Mouse (Mus musculus): ENCODE data around the gene Uba3. TPM values are rescaled to one million over a fixed set of nuclear protein-coding genes. Genes with fewer than 3 reads are reported as not detected.

The Uba3 gene
- polyA plus RNA-seq, 1 experiment from 2014 or later = 85.0 TPM

GRCm38 (mm10) chr6:97208406-97208805, 3.0 kb upstream of the Uba3 start:
- H3K4me3 ChIP-seq = no peak overlapping the region
- H3K4me1 ChIP-seq = peaks cover 44% of the 10 kb centered on the region
- 37% methylated on average over 3 of the region's 3 CpGs for WGBS
- H3K36me3 ChIP-seq = no peaks in the 10 kb centered on the region
- H3K27ac ChIP-seq (replicated peaks) = no peak overlapping the region
- peaks cover 14% of the 10 kb centered on the region for H3K27me3 ChIP-seq (ENCODE audit: low read depth, poor library complexity, severe bottlenecking)
- no peak for DNase-seq (ENCODE audit: low spot score)
- H3K9me3 ChIP-seq (replicated peaks) = no peaks in the 10 kb centered on the region

GRCm38 (mm10) chr6:97207085-97207484, 1.6 kb upstream of the Uba3 start:
- H3K4me3 ChIP-seq = no peak overlapping the region
- WGBS = 76% methylated on average over 4 of the region's 4 CpGs
- H3K9me3 ChIP-seq (replicated peaks) = no peaks in the 10 kb centered on the region
- peaks cover 2% of the 10 kb centered on the region; the same call in 1 of the 2 replicates for H3K36me3 ChIP-seq
- no peak overlapping the region for H3K27ac ChIP-seq (replicated peaks)
- no peak for DNase-seq (ENCODE audit: low spot score)
- H3K4me1 ChIP-seq = peaks cover 43% of the 10 kb centered on the region
- H3K27me3 ChIP-seq (ENCODE audit: low read depth, poor library complexity, severe bottlenecking) = peaks cover 8% of the 10 kb centered on the region

GRCm38 (mm10) chr6:97204952-97205351, 495 bp downstream of the Uba3 start:
- H3K27ac ChIP-seq (replicated peaks) = peak overlapping the region; percentile 98
- DNase-seq (ENCODE audit: low spot score) = no peak
- no peaks in the 10 kb centered on the region for H3K27me3 ChIP-seq (ENCODE audit: low read depth, poor library complexity, severe bottlenecking)
- peaks cover 12% of the 10 kb centered on the region for H3K36me3 ChIP-seq
- WGBS = under 1% methylated on average over 16 of the region's 16 CpGs
- peaks cover 25% of the 10 kb centered on the region for H3K4me1 ChIP-seq
- peak overlapping the region; percentile 92 for H3K4me3 ChIP-seq
- H3K9me3 ChIP-seq (replicated peaks) = no peaks in the 10 kb centered on the region

- H3K4me3 ChIP-seq = peak overlapping the region; percentile 92
- H3K27me3 ChIP-seq (ENCODE audit: low read depth, poor library complexity, severe bottlenecking) = no peaks in the 10 kb centered on the region
- DNase-seq (ENCODE audit: low spot score) = no peak
- H3K4me1 ChIP-seq = peaks cover 24% of the 10 kb centered on the region
- no peaks in the 10 kb centered on the region for H3K9me3 ChIP-seq (replicated peaks)
- peak overlapping the region; percentile 98 for H3K27ac ChIP-seq (replicated peaks)
- H3K36me3 ChIP-seq = peaks cover 18% of the 10 kb centered on the region
- WGBS = 24% methylated on average over 9 of the region's 9 CpGs
These were observed 1.1 kb downstream of the Uba3 start for GRCm38 (mm10) chr6:97204252-97204869.

- peaks cover 21% of the 10 kb centered on the region for H3K4me1 ChIP-seq
- H3K9me3 ChIP-seq (replicated peaks) = no peaks in the 10 kb centered on the region
- no peak overlapping the region for H3K27ac ChIP-seq (replicated peaks)
- no peak overlapping the region for H3K4me3 ChIP-seq
- 91% methylated on average over 3 of the region's 3 CpGs for WGBS
- no peaks in the 10 kb centered on the region for H3K27me3 ChIP-seq (ENCODE audit: low read depth, poor library complexity, severe bottlenecking)
- DNase-seq (ENCODE audit: low spot score) = no peak
- peaks cover 33% of the 10 kb centered on the region for H3K36me3 ChIP-seq
These were observed 3.0 kb downstream of the Uba3 start for GRCm38 (mm10) chr6:97202477-97202876.

DNA sequence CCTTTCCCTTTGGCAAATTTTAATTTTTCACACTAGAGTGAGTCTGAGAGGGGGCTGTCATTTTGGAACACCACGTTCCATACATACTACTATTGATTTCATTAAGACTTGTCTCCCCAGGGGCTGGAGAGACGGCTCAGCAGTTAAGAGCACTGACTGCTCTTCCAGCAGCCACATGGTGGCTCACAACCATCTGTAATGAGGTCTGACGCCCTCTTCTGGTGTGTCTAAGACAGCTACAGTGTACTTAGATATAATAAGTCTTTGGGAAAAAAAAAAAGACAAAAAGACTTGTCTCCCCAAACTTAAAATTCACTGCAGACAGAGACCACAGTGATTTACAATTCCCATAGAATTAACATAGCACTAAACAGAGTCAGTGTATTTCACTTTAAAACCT, 5.0 kb downstream of the Uba3 start:
- no peak for DNase-seq (ENCODE audit: low spot score)
- peaks cover 53% of the 10 kb centered on the region for H3K36me3 ChIP-seq

GRCm38 (mm10) chr6:97179367-97179828, 26.0 kb downstream of the Uba3 start:
- Histone ChIP-seq H3K4me1 (peaks cover 43% of the 10 kb centered on the region), H3K36me3 (peaks cover 42% of the 10 kb centered on the region), H3K4me3 (peak overlapping the region; percentile 73), H3K27me3 (ENCODE audit: low read depth, poor library complexity, severe bottlenecking) (no peaks in the 10 kb centered on the region), H3K27ac (replicated peaks) (peak overlapping the region; percentile 94), H3K9me3 (replicated peaks) (no peaks in the 10 kb centered on the region)
- no peak for DNase-seq (ENCODE audit: low spot score)
- 17% methylated on average over 11 of the region's 11 CpGs for WGBS

More for the DNA sequence above, 5.0 kb downstream of the Uba3 start:
- H3K27ac ChIP-seq (replicated peaks) = no peak overlapping the region
- H3K27me3 ChIP-seq (ENCODE audit: low read depth, poor library complexity, severe bottlenecking) = no peaks in the 10 kb centered on the region
- no peak overlapping the region for H3K4me3 ChIP-seq
- H3K4me1 ChIP-seq = peaks cover 17% of the 10 kb centered on the region
- H3K9me3 ChIP-seq (replicated peaks) = no peaks in the 10 kb centered on the region
- WGBS = 73% methylated on average over 3 of the region's 3 CpGs

DNA sequence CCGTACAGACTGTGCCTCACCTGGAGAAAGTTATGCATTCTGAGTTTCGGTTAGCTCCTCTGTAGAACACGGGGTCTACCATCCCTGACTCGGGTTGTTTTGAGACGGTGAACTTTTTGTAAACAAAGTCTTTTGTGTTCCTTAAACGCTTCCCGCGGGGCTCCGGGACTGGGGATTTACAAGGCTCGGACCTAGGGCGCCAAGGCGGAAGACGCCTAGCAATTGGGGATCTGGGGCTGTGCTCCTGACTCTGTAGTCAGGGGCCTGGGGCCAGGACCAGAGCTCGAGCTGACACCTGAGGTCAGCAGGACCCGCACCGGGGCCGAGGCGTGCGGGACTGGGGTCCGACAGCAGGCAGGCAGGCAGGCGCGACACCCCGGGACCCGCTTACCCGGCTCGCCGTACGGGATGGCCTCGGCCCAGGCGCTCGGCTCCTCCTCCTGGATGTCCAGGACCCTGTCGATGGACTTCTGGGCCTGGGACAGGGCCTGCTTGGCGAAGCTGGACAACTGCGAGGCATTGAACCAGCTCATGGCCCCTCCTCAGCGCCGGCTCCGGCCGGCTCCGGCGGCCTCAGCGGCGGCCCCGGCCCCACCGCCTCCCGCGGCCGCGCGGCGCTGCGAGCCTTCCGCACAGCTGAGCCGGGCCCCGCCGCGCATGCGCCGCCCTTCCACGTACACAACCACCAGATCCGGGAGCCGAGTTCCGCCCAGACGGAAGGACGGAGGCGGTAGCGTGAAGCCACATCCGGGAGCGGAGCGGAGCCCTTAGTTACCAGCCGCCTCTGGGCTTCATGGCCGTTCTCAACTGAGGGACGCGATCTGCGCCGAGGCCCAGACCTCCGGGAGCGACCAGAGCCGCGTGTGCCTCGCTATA, 26.7 kb downstream of the Uba3 start, which contains the start of gene Tmf1:
Tmf1 (minus strand) TSS at position 632 of the 876 bp plus-strand sequence.
- DNase-seq (ENCODE audit: low spot score) = peak; percentile 95
- Histone ChIP-seq H3K36me3 (peaks cover 38% of the 10 kb centered on the region), H3K4me3 (peak within 1 kb of the TSS; percentile 73), H3K9me3 (replicated peaks) (no peaks in the 10 kb centered on the region), H3K27me3 (ENCODE audit: low read depth, poor library complexity, severe bottlenecking) (no peaks in the 10 kb centered on the region), H3K27ac (replicated peaks) (peak within 1 kb of the TSS; percentile 94), H3K4me1 (peaks cover 43% of the 10 kb centered on the region)
- WGBS = under 1% methylated on average over 80 of the region's 80 CpGs

- H3K36me3 ChIP-seq = peaks cover 51% of the 10 kb centered on the region
- H3K4me1 ChIP-seq = peaks cover 33% of the 10 kb centered on the region
- no peak overlapping the region for H3K27ac ChIP-seq (replicated peaks)
- 87% methylated on average over 11 of the region's 11 CpGs for WGBS
- no peak for DNase-seq (ENCODE audit: low spot score)
- no peak overlapping the region for H3K4me3 ChIP-seq
- H3K27me3 ChIP-seq (ENCODE audit: low read depth, poor library complexity, severe bottlenecking) = no peaks in the 10 kb centered on the region
- no peaks in the 10 kb centered on the region for H3K9me3 ChIP-seq (replicated peaks)
These were observed 29.7 kb downstream of the Uba3 start for GRCm38 (mm10) chr6:97175716-97176115.

DNA sequence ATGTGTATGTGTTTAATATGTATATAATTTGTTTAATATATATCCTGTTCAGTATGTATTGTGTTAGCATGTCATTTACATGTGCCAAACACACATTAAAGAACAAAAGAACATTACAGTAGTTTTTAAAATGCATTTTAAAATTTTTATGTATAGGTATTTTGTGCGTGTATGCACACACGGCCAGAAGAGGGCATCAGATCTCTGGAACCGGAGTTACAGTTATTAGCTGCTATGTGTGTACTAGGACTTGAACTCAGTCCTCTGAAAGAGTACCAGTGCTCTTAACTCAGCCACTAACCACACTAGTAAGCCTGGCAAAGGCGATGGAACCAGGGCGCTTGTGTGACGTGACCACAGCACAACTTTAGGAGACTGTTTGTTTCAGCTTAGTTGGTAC, 55.3 kb downstream of the Uba3 start:
- Histone ChIP-seq H3K4me3 (no peak overlapping the region), H3K36me3 (peaks cover 9% of the 10 kb centered on the region), H3K27ac (replicated peaks) (no peak overlapping the region), H3K4me1 (peaks cover 30% of the 10 kb centered on the region), H3K9me3 (replicated peaks) (no peaks in the 10 kb centered on the region), H3K27me3 (ENCODE audit: low read depth, poor library complexity, severe bottlenecking) (peaks cover 17% of the 10 kb centered on the region; the same call in 1 of the 2 replicates)
- DNase-seq (ENCODE audit: low spot score) = no peak
- 84% methylated on average over 6 of the region's 6 CpGs for WGBS

GRCm38 (mm10) chr6:97149721-97150120, 55.7 kb downstream of the Uba3 start:
- peaks cover 9% of the 10 kb centered on the region for H3K36me3 ChIP-seq
- WGBS = 92% methylated on average over 2 of the region's 2 CpGs

GRCm38 (mm10) chr6:97148383-97149251, 56.8 kb downstream of the Uba3 start, which contains the start of gene Eogt:
Gene Eogt (minus strand): TSS chr6:97149182.
- Histone ChIP-seq H3K36me3 (peaks cover 5% of the 10 kb centered on the region), H3K27me3 (ENCODE audit: low read depth, poor library complexity, severe bottlenecking) (peaks cover 17% of the 10 kb centered on the region; the same call in 1 of the 2 replicates), H3K4me1 (peaks cover 35% of the 10 kb centered on the region), H3K9me3 (replicated peaks) (no peaks in the 10 kb centered on the region), H3K4me3 (peak within 1 kb of the TSS; percentile 84), H3K27ac (replicated peaks) (peak within 1 kb of the TSS; percentile 91)
- peak; percentile 65 for DNase-seq (ENCODE audit: low spot score)
- WGBS = 2% methylated on average over 56 of the region's 56 CpGs

More at GRCm38 (mm10) chr6:97149721-97150120, 55.7 kb downstream of the Uba3 start:
- H3K27me3 ChIP-seq (ENCODE audit: low read depth, poor library complexity, severe bottlenecking) = peaks cover 17% of the 10 kb centered on the region; the same call in 1 of the 2 replicates
- H3K9me3 ChIP-seq (replicated peaks) = no peaks in the 10 kb centered on the region
- no peak overlapping the region for H3K4me3 ChIP-seq
- peaks cover 30% of the 10 kb centered on the region for H3K4me1 ChIP-seq
- no peak for DNase-seq (ENCODE audit: low spot score)
- no peak overlapping the region for H3K27ac ChIP-seq (replicated peaks)

Measured in midbrain, embryonic 10.5 days (tissue).